Mouse (Mus musculus) forebrain, embryonic 14.5 days (tissue): ENCODE measurements around the gene 1700001C02Rik. TPM values are rescaled to one million over a fixed set of nuclear protein-coding genes. Genes with fewer than 3 reads are reported as not detected.

ENCODE experiments used
- ATAC-seq: fragments of 200-750 bp; cut with Nextera tagmentation; 2 replicates; pipeline ENCODE4 v1.8.0; 2017; ENCODE audit warnings: mild to moderate bottlenecking, moderate library complexity
- DNase-seq: peaks from one replicate; pipeline ENCODE4 v3.0.0-alpha.2; 2015; ENCODE audit warnings: low spot score
- H3K27ac ChIP-seq: fragments of 300-500 bp; sonication (generic); 2 replicates; pipeline ENCODE4 v1.5.1; 2014; ENCODE audit warnings: low read depth, mild to moderate bottlenecking, control low read depth, low read length, moderate library complexity
- H3K27me3 ChIP-seq: fragments of 300-500 bp; sonication (generic); replicated peaks from 2 replicates; pipeline ENCODE4 v1.6.1; 2014; ENCODE audit warnings: low read length, control low read depth, mixed read lengths; ENCODE audit not compliant: control insufficient read depth, insufficient read depth
- H3K36me3 ChIP-seq: fragments of 300-500 bp; sonication (generic); 2 replicates; pipeline ENCODE4 v1.6.1; 2014; ENCODE audit warnings: low read length, control low read depth; ENCODE audit not compliant: control insufficient read depth, insufficient read depth
- H3K4me1 ChIP-seq: fragments of 300-500 bp; sonication (generic); 2 replicates; pipeline ENCODE4 v1.6.1; 2014; ENCODE audit warnings: antibody characterized with exemption, low read length, control low read depth; ENCODE audit not compliant: control insufficient read depth, insufficient read depth
- H3K4me2 ChIP-seq: fragments of 300-500 bp; sonication (generic); 2 replicates; pipeline ENCODE4 v1.6.1; 2014; ENCODE audit warnings: mild to moderate bottlenecking, control low read depth, low read length
- H3K4me3 ChIP-seq: fragments of 300-500 bp; sonication (generic); 2 replicates; pipeline ENCODE4 v1.5.1; 2014; ENCODE audit warnings: low read depth, low read length, control low read depth
- H3K9ac ChIP-seq: fragments of 300-500 bp; sonication (generic); 2 replicates; pipeline ENCODE4 v1.6.1; 2014; ENCODE audit warnings: mild to moderate bottlenecking, low read length, control low read depth, moderate library complexity
- H3K9me3 ChIP-seq: fragments of 300-500 bp; sonication (generic); replicated peaks from 2 replicates; pipeline ENCODE4 v1.6.1; 2016; ENCODE audit warnings: low read length, control low read depth, mixed read lengths; ENCODE audit not compliant: control insufficient read depth
- WGBS: fragments of 180-500 bp; shearing (Covaris S2); extraction: QIAGEN DNeasy Blood & Tissue Kit; methylation state at CpG from one replicate; pipeline ENCODE4 v1.1.7; 2014; 5-methylcytosine and 5-hydroxymethylcytosine counted together
- polyA plus RNA-seq: library from polyadenylated mRNA; unstranded; fragments of >200 nt; fragmentation: Nextera tagmentation; extraction: Ambion mirVana; gene quantifications from 2 replicates; pipeline ENCODE4 v1.2.1, GENCODE M21; 2014

The 1700001C02Rik gene
- polyA plus RNA-seq: 1.4 and 1.9 TPM in 2 replicates

DNA sequence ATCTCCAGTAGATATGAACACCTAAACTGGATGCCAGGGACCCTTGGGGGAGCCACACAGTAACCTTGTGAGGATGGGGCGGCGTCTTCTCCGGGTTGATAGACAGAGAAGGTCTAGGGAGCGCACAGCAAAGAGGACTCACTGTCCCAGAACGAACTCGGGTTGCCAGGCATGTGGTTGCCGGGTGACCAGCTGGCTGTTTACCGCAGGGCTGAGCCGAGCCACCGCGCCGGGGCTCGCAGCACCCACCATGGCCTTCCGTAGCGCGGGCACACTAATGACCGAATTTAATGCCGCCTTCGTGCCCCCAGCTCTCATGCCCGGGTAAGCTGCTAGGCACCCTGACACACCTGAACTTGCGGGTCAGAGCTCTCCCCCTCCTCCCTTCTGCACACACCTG is at the start of gene 1700001C02Rik:
Gene 1700001C02Rik, plus strand, starts transcription at position 187 of the 400 bp plus-strand sequence.
- Histone ChIP-seq H3K27ac (no peak within 1 kb of the TSS), H3K9me3 (no peaks in the 10 kb centered on the region), H3K4me1 (peaks cover 8% of the 10 kb centered on the region), H3K9ac (peak within 1 kb of the TSS; percentile 37; the same call in 1 of the 2 replicates), H3K27me3 (peaks cover 8% of the 10 kb centered on the region; the same call in 1 of the 2 replicates), H3K36me3 (no peaks in the 10 kb centered on the region), H3K4me2 (peak within 1 kb of the TSS; percentile 54), H3K4me3 (peak within 1 kb of the TSS; percentile 22)
- DNase-seq (peak; percentile 34), ATAC-seq (peak; percentile 27)
- WGBS: 14% methylated on average over 21 of the region's 21 CpGs

- Histone ChIP-seq H3K4me1 (no peaks in the 10 kb centered on the region), H3K9me3 (no peaks in the 10 kb centered on the region), H3K27me3 (no peaks in the 10 kb centered on the region), H3K4me2 (no peak overlapping the region), H3K27ac (no peak overlapping the region), H3K36me3 (no peaks in the 10 kb centered on the region), H3K9ac (no peak overlapping the region), H3K4me3 (no peak overlapping the region)
- no peak for ATAC-seq
- no peak for DNase-seq
- WGBS: 18% methylated on average over 5 of the region's 5 CpGs
These were observed 49.2 kb upstream of the 1700001C02Rik start for GRCm38 (mm10) chr5:30416665-30417064.

- no peak overlapping the region for H3K4me3 ChIP-seq
- no peaks in the 10 kb centered on the region for H3K4me1 ChIP-seq
- H3K9me3 ChIP-seq: no peaks in the 10 kb centered on the region
- DNase-seq (peak; percentile 19), ATAC-seq (no peak)
- no peaks in the 10 kb centered on the region for H3K36me3 ChIP-seq
- no peak overlapping the region for H3K9ac ChIP-seq
- H3K4me2 ChIP-seq: no peak overlapping the region
- H3K27ac ChIP-seq: no peak overlapping the region
- no peaks in the 10 kb centered on the region for H3K27me3 ChIP-seq
- 79% methylated on average over 4 of the region's 4 CpGs for WGBS
These were observed 42.7 kb upstream of the 1700001C02Rik start for GRCm38 (mm10) chr5:30423121-30423520.

- Histone ChIP-seq H3K9me3 (no peaks in the 10 kb centered on the region), H3K4me2 (no peak overlapping the region), H3K4me1 (no peaks in the 10 kb centered on the region), H3K4me3 (no peak overlapping the region), H3K27ac (no peak overlapping the region), H3K9ac (no peak overlapping the region), H3K27me3 (no peaks in the 10 kb centered on the region), H3K36me3 (no peaks in the 10 kb centered on the region)
- peak; percentile 68 for DNase-seq
- WGBS: 42% methylated on average over 8 of the region's 8 CpGs
- no peak for ATAC-seq
These were observed 42.1 kb upstream of the 1700001C02Rik start for GRCm38 (mm10) chr5:30423572-30424244.

- Histone ChIP-seq H3K9ac (no peak overlapping the region), H3K4me3 (no peak overlapping the region), H3K27ac (no peak overlapping the region), H3K9me3 (no peaks in the 10 kb centered on the region), H3K36me3 (no peaks in the 10 kb centered on the region), H3K27me3 (no peaks in the 10 kb centered on the region), H3K4me2 (no peak overlapping the region), H3K4me1 (no peaks in the 10 kb centered on the region)
- DNase-seq (no peak), ATAC-seq (no peak)
- 85% methylated on average over 6 of the region's 6 CpGs for WGBS
These were observed 38.4 kb upstream of the 1700001C02Rik start for GRCm38 (mm10) chr5:30427406-30427805.

GRCm38 (mm10) chr5:30438931-30439330 is 26.9 kb upstream of the 1700001C02Rik start:
- Histone ChIP-seq H3K4me3 (no peak overlapping the region), H3K9ac (no peak overlapping the region), H3K4me1 (no peaks in the 10 kb centered on the region), H3K9me3 (no peaks in the 10 kb centered on the region), H3K36me3 (no peaks in the 10 kb centered on the region), H3K27me3 (no peaks in the 10 kb centered on the region), H3K27ac (no peak overlapping the region), H3K4me2 (no peak overlapping the region)
- DNase-seq (no peak), ATAC-seq (no peak)
- WGBS: 34% methylated on average over 2 of the region's 2 CpGs

- ATAC-seq (no peak), DNase-seq (no peak)
- Histone ChIP-seq H3K4me1 (no peaks in the 10 kb centered on the region), H3K9ac (no peak overlapping the region), H3K4me2 (no peak overlapping the region), H3K27me3 (no peaks in the 10 kb centered on the region), H3K36me3 (no peaks in the 10 kb centered on the region), H3K4me3 (no peak overlapping the region), H3K27ac (no peak overlapping the region), H3K9me3 (no peaks in the 10 kb centered on the region)
- 92% methylated on average over 8 of the region's 8 CpGs for WGBS
These were observed 25.4 kb upstream of the 1700001C02Rik start for GRCm38 (mm10) chr5:30440308-30440906.

DNA sequence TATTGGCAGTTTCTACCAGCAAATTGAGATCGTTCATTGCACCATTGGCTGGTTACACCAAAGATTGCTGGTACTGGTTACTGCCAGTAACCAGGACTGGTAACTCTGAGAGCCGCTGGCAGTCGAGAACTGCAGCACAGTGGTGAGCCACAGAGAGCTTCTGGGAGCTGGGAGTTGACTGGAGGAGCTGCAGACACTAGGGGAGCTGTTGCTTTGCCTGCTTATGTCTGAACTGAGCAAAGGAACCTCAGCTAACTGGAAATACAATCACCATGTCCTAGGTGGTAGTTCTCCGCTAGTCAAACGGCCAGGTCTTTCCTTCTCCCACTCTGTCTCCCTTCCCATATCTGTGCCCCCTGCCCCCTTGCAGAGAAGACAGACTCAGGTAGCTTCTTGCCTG is 23.7 kb upstream of the 1700001C02Rik start:
- Histone ChIP-seq H3K4me3 (no peak overlapping the region), H3K36me3 (no peaks in the 10 kb centered on the region), H3K4me1 (no peaks in the 10 kb centered on the region), H3K9ac (no peak overlapping the region), H3K4me2 (no peak overlapping the region), H3K27ac (no peak overlapping the region), H3K9me3 (no peaks in the 10 kb centered on the region), H3K27me3 (no peaks in the 10 kb centered on the region)
- 63% methylated on average over 5 of the region's 5 CpGs for WGBS
- no peak for ATAC-seq
- DNase-seq: peak; percentile 29

- no peak overlapping the region for H3K4me2 ChIP-seq
- H3K4me1 ChIP-seq: no peaks in the 10 kb centered on the region
- no peak for DNase-seq
- no peak overlapping the region for H3K4me3 ChIP-seq
- WGBS: 84% methylated on average over 13 of the region's 13 CpGs
- no peak overlapping the region for H3K27ac ChIP-seq
- H3K27me3 ChIP-seq: no peaks in the 10 kb centered on the region
- ATAC-seq: no peak
- no peak overlapping the region for H3K9ac ChIP-seq
- H3K9me3 ChIP-seq: no peaks in the 10 kb centered on the region
- no peaks in the 10 kb centered on the region for H3K36me3 ChIP-seq
These were observed 21.4 kb upstream of the 1700001C02Rik start for GRCm38 (mm10) chr5:30444327-30444895.
